ENCODE assay signal across 8 mouse cellular contexts in the genomic region with DNA sequence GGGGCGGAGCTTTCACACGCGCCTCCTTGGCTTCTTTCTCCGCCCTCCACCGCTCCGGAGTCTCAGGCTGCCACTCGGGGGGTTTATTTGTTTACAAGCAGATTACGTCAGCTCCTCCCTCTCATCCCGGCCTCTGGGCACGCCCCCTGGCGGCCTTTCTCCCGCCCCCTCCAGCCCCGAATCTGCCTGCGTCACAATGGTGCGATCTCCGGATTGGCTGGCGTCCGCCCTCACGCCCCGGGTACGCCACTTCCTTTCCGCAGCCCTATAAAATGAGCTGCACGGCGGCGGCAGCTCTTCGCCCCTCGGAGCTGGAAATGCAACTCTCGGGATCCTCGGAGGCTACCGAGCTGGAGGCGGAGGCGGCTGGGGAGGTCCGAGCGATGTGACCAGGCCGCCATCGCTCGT. TPM values are rescaled to one million over a fixed set of nuclear protein-coding genes. Genes with fewer than 3 reads are reported as not detected.
DNase-seq lines count a peak whose midpoint lies in the region; ATAC-seq lines count a peak whose summit lies in the region.

Gene Btg1 (plus strand): TSS at position 298 of the 408 bp plus-strand sequence.

- H3K27me3 ChIP-seq in heart, embryonic 14.5 days (ENCODE audit: control insufficient read depth, insufficient read depth, low read length), result no peaks in the 10 kb centered on the region
- H3K27me3 ChIP-seq in liver, embryonic 13.5 days, result no peaks in the 10 kb centered on the region
- no peaks in the 10 kb centered on the region for H3K27me3 ChIP-seq in stomach, embryonic 16.5 days (ENCODE audit: control insufficient read depth, insufficient read depth, low read length)

- peak within 1 kb of the TSS; percentile 93 to 95 for H3K4me3 ChIP-seq in heart, embryonic 14.5 days (ENCODE audit: control insufficient read depth in 1 of 2, insufficient read depth in 1 of 2, low read depth in 1 of 2, low read length in 2 of 2)
- peak within 1 kb of the TSS; percentile 92 for H3K4me3 ChIP-seq in liver, embryonic 13.5 days (replicated peaks)
- H3K4me3 ChIP-seq in stomach, embryonic 16.5 days (replicated peaks; ENCODE audit: low read length), result peak within 1 kb of the TSS; percentile 75

- H3K9ac ChIP-seq in heart, embryonic 14.5 days (ENCODE audit: low read length), result peak within 1 kb of the TSS; percentile 99
- H3K9ac ChIP-seq in liver, embryonic 13.5 days, result peak within 1 kb of the TSS; percentile 95
- peak within 1 kb of the TSS; percentile 97 for H3K9ac ChIP-seq in stomach, embryonic 16.5 days (ENCODE audit: low read length)

- peak; percentile 64 for ATAC-seq in CD4-positive, CD25-positive, alpha-beta regulatory T cell, adult 4 months
- peak; percentile 96 for ATAC-seq in heart, embryonic 14.5 days (ENCODE audit: insufficient number of reproducible peaks, insufficient read depth, low FRiP score, low read depth)
- ATAC-seq in liver, embryonic 13.5 days (ENCODE audit: low read depth), result peak; percentile 93
- peak; percentile 97 for ATAC-seq in stomach, embryonic 16.5 days (ENCODE audit: insufficient read depth, low FRiP score)

- peak within 1 kb of the TSS; percentile 92 for H3K4me2 ChIP-seq in heart, embryonic 14.5 days (ENCODE audit: low read length)
- peak within 1 kb of the TSS; percentile 91 for H3K4me2 ChIP-seq in liver, embryonic 13.5 days
- peak within 1 kb of the TSS; percentile 75 for H3K4me2 ChIP-seq in stomach, embryonic 16.5 days (ENCODE audit: low read depth, low read length)

- H3K9me3 ChIP-seq in heart, embryonic 14.5 days (ENCODE audit: control insufficient read depth, low read length), result no peaks in the 10 kb centered on the region
- no peaks in the 10 kb centered on the region for H3K9me3 ChIP-seq in liver, embryonic 13.5 days (replicated peaks)
- H3K9me3 ChIP-seq in stomach, embryonic 16.5 days (replicated peaks; ENCODE audit: control insufficient read depth, low read length), result no peaks in the 10 kb centered on the region

- DNase-seq in c-Kit-negative CD71-positive TER-119-positive erythroid progenitor cells, embryonic 14.5 days (ENCODE audit: low read depth, low spot score), result peak; percentile 96
- DNase-seq in fibroblast of lung, adult 2 months (ENCODE audit: low read depth), result peak; percentile 98
- peak; percentile 100 for DNase-seq in kidney, postnatal 14 days
- peak; percentile 98 for DNase-seq in liver, embryonic 13.5 days
- DNase-seq in neural tube, embryonic 10.5 days (ENCODE audit: extremely low spot score, low spot score), result peak; percentile 99

- peaks cover 2 to 11% of the 10 kb centered on the region in 2 experiments for H3K4me1 ChIP-seq in heart, embryonic 14.5 days (ENCODE audit: control insufficient read depth in 2 of 2, insufficient read depth in 2 of 2, low read length in 2 of 2)
- peaks cover 30% of the 10 kb centered on the region for H3K4me1 ChIP-seq in liver, embryonic 13.5 days (replicated peaks)
- peaks cover 6% of the 10 kb centered on the region for H3K4me1 ChIP-seq in stomach, embryonic 16.5 days (ENCODE audit: control insufficient read depth, insufficient read depth, low read length)

- H3K27ac ChIP-seq in heart, embryonic 14.5 days (replicated peaks in 1 of 2; ENCODE audit: control insufficient read depth in 1 of 2, insufficient read depth in 1 of 2, low read depth in 2 of 2, low read length in 2 of 2), result peak within 1 kb of the TSS; percentile 93 to 95
- H3K27ac ChIP-seq in liver, embryonic 13.5 days, result peak within 1 kb of the TSS; percentile 91
- peak within 1 kb of the TSS; percentile 97 for H3K27ac ChIP-seq in stomach, embryonic 16.5 days (ENCODE audit: low read length)

- under 1% methylated on average over 37 of the region's 37 CpGs for WGBS in heart, embryonic 14.5 days
- WGBS in liver, embryonic 13.5 days (ENCODE audit: insufficient replicate concordance), result under 1% methylated on average over 35 of the region's 37 CpGs
- under 1% methylated on average over 37 of the region's 37 CpGs for WGBS in stomach, embryonic 16.5 days

- H3K36me3 ChIP-seq in heart, embryonic 14.5 days (ENCODE audit: control insufficient read depth, insufficient read depth, low read length), result peaks cover 26% of the 10 kb centered on the region
- no peaks in the 10 kb centered on the region for H3K36me3 ChIP-seq in liver, embryonic 13.5 days
- H3K36me3 ChIP-seq in stomach, embryonic 16.5 days (ENCODE audit: control insufficient read depth, insufficient read depth, low read length), result peaks cover 4% of the 10 kb centered on the region; the same call in 1 of the 2 replicates

RNA-seq across cellular contexts. Expression of gene Btg1, which starts in this region (rescaled TPM):
- polyA plus RNA-seq in CD4-positive, CD25-positive, alpha-beta regulatory T cell, adult 4 months (2017; shearing (Covaris generic)), result 100 to 1,000 TPM; 220 to 247 TPM
- polyA plus RNA-seq in heart, embryonic 14.5 days (2014; fragmentation: Nextera tagmentation; extraction: Ambion mirVana), result 77.0 and 88.1 TPM in 2 replicates
- 6.2 TPM in 2 replicates for polyA plus RNA-seq in liver, embryonic 13.5 days (2015; fragmentation: Nextera tagmentation; extraction: Ambion mirVana)
- polyA plus RNA-seq in stomach, embryonic 16.5 days (2015; fragmentation: Nextera tagmentation; extraction: Ambion mirVana), result 48.8 and 55.8 TPM in 2 replicates

Comparison
In these comparisons a context has a peak if more than half of its experiments do, and no peak if none do; other contexts are left out.
1. Peak in every context shown above with its lines: DNase-seq, ATAC-seq, H3K4me3 ChIP-seq and H3K27ac ChIP-seq.